Mouse (Mus musculus) lung, adult 2 months (tissue): ENCODE results near the gene Slc13a2.

Source experiments
- CTCF ChIP-seq: fragments of 200-500 bp; IDR thresholded peaks from 2 replicates; pipeline ENCODE4 v1.5.1; 2011; ENCODE audit warnings: mild to moderate bottlenecking, low read length, control low read depth; ENCODE audit not compliant: insufficient read depth
- POLR2A ChIP-seq: fragments of 200-500 bp; IDR thresholded peaks from 2 replicates; pipeline ENCODE4 v1.6.1; 2011; ENCODE audit warnings: low read depth, mild to moderate bottlenecking, control low read depth, low read length, borderline replicate concordance; ENCODE audit errors: extremely low read depth

- TF ChIP-seq POLR2A (no peak), CTCF (no peak)
Measured at GRCm38 (mm10) chr11:78447168-78447567, 25.2 kb upstream of the Slc13a2 start.
